Mouse (Mus musculus): ENCODE data around the gene Olfr320.
"Not testable (repeated sequence)": the region's sequence is repeated elsewhere in the genome, so short reads cannot be mapped to it uniquely, and the experiment has no call there.

Gene Olfr320

DNA sequence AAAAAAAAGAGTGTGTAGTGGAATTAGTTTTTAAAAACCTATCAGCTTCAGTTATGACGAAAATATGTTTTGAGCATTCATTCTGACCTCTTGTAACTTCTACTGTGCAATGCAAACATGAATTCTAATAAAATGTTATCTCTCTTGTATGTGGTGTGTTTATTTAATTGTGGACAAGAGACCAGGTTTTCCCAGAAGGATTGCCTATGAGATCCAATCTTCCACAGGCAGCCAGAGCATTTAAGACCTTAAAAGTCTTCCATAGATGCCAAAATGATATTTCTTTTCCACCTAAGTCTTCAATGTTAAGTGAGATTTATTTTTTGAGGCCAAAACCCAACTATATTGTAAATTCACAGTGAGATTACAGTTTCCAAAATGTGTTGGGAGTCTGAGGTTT, at the start of gene Olfr320:
Gene Olfr320, plus strand, starts transcription at position 301 of the 400 bp plus-strand sequence.
- in situ Hi-C loops (cut with MboI; ENCODE audit: low pct_unique_long_range_greater_than_20kb in 1 of 2, low sequenced_read_pairs in 2 of 2, unreplicated experiment in 1 of 2): no loop called here

DNA sequence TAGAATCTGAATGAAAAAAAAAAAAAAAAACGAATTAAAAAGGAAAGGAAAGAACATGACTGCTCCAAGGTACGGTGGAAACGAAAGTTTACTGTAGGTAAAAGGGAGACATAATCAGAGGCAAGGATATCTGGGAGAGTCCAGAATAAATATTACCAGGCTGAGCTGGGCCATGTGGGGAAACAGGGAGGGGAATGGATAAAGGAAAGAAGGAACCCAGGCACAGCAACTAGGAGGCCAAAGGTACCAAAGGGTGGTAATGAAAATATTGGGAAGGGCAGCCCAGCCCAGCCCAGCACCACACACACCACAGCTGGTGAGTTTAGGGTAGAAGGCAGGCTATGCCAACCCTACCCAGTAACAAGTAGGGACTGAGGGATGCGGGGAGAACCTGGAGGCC, 46.0 kb upstream of the Olfr320 start:
- in situ Hi-C loops (cut with MboI; ENCODE audit: low pct_unique_long_range_greater_than_20kb in 1 of 2, low sequenced_read_pairs in 2 of 2, unreplicated experiment in 1 of 2): loop anchor here in 1 of 2 experiments (25.0 kb wide), 1 partner anchor 223 kb away; the partner anchor contains the start of gene 1810065E05Rik

DNA sequence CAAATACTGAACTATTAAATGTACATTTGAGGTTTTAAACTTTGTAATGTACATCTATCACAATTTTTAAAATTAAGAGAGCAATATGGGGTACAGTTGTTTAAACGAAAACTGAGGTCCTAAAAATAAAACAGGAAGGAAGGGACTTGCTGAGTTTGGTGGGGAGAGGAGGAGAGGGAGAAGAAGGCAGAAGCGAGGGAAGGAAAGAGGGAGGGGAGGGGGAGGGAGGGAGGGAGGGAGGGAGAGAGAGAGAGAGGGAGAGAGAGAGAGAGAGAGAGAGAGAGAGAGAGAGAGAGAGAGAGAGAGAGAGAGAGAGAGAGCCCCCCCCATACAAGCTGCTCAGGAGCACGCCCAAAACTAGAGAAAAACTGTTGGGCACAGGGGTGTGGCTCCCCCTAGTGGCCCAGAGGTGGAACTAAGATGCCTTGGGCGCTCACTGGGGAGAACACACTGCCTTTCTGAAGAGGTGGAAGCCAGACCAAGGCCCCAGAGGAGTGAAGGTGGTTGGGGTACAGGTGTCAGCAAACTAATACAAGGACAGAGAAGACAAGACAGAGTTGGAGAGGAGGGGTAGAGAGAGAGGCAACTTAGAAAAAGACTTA, 44.4 kb upstream of the Olfr320 start:
- in situ Hi-C loops (cut with MboI; ENCODE audit: low pct_unique_long_range_greater_than_20kb in 1 of 2, low sequenced_read_pairs in 2 of 2, unreplicated experiment in 1 of 2): loop anchor here in 1 of 2 experiments (25.0 kb wide), 1 partner anchor 224 kb away; the partner anchor contains the start of gene 1810065E05Rik

DNA sequence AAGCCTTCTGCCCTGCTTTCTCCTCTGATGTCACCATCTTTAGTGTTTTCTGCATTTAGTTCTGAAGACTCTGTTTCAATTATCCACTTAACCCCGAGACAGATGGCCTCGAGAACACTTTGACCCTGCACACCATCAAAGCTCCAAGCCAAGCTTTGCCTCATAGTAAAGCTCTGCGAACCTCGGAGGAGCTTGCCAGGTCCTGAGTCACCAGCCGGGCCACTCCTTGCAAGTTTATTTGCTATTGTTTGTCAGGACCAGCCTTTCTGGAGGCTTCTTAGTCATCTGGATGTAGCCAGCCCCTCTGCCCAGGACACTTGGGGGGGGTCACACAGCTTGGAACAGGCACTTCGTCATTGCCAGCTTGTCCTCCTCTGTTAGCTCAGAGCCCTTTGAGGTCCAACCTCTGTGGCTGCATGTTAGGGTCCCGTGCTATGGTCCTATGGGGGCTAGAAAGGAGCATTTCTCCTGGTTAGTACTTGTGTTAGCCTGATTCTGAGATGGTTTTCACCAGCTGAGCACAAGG, 42.7 kb upstream of the Olfr320 start:
- in situ Hi-C loops (cut with MboI; ENCODE audit: low pct_unique_long_range_greater_than_20kb in 1 of 2, low sequenced_read_pairs in 2 of 2, unreplicated experiment in 1 of 2): loop anchor here in 1 of 2 experiments (25.0 kb wide), 1 partner anchor 226 kb away; the partner anchor contains the start of gene 1810065E05Rik

DNA sequence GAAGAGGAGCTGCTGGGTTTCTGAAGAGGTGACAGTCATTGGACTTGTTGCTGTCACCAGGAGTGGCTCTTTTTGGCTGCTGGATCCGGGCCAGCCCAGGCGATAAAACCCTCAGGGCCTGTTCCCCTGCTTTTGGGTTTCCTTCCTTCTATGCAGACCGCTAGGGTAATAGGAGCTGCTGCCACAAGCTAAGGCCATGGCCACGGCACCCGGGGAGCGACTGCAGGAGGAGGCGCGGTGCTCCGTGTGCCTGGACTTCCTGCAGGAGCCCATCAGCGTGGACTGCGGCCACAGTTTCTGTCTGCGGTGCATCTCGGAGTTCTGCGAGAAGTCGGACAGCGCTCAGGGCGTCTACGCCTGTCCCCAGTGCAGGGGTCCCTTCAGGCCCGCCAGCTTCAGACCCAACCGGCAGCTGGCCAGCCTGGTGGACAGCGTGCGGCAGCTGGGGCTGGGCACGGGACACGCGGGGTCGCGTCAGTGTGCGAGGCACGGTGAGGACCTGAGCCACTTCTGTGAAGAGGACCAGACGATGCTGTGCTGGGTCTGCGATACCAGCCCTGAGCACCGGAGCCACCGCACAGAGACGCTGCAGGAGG, 40.5 kb upstream of the Olfr320 start, which contains the start of gene Trim58:
Gene Trim58, plus strand, starts transcription at position 194 of the 596 bp plus-strand sequence.
- in situ Hi-C loops (cut with MboI; ENCODE audit: low pct_unique_long_range_greater_than_20kb in 1 of 2, low sequenced_read_pairs in 2 of 2, unreplicated experiment in 1 of 2): loop anchor here in 1 of 2 experiments (25.0 kb wide), 1 partner anchor 228 kb away; the partner anchor contains the start of gene 1810065E05Rik

DNA sequence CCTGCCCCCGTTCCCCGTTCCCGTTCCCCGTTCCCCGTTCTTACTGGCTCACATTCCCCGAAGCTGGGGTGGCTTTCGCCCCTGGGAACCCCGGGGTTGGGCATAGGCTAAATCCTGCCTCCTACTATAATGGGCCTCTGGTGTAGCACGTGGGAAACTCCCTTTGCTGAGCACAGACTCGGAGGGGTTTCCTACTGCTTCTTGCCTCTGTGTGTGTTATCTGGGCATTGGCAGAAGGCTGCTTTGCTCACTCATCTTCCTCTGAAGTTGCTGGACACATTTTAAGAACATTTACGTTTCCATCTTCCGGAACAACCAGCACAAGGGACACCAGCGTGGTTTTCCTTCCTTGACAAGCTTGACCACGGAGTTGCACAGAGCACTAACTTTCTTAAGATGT, 39.8 kb upstream of the Olfr320 start:
- in situ Hi-C loops (cut with MboI; ENCODE audit: low pct_unique_long_range_greater_than_20kb in 1 of 2, low sequenced_read_pairs in 2 of 2, unreplicated experiment in 1 of 2): loop anchor here in 1 of 2 experiments (25.0 kb wide), 1 partner anchor 229 kb away; the partner anchor contains the start of gene 1810065E05Rik

DNA sequence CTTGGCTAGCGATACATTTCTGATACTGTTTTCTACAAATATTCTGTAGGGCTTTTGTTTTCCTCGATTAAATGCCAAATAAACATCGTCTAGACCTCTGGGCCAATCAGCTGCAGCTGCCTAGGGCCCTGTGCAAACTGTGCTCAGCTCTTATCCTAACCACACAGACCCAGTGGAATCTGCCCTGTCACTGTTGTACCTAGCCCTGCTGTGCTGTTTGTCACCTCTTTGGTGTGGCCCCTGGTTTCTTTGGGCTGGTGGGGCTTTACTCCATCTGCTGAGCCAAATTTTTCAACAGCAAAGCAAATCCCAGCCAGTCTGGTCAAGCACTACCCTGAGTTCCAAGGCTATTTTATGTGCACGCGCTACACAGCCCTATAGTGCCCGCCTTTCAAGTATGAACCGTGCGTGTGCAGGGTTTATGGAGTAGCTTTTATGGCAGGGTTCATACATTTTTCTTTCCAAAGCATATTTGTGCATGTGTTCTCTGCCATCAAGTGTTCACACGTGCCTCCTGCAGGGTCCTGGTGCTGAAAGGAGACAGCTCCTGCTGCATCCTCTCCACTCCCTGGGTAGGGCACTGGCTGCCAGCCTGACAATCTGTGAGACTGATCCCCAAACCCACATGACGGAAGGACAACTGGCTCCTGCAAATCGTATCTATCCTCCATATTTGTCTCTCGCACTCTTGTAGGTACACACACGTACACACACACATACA, 39.1 kb upstream of the Olfr320 start:
- in situ Hi-C loops (cut with MboI; ENCODE audit: low pct_unique_long_range_greater_than_20kb in 1 of 2, low sequenced_read_pairs in 2 of 2, unreplicated experiment in 1 of 2): loop anchor here in 1 of 2 experiments (25.0 kb wide), 1 partner anchor 229 kb away; the partner anchor contains the start of gene 1810065E05Rik

DNA sequence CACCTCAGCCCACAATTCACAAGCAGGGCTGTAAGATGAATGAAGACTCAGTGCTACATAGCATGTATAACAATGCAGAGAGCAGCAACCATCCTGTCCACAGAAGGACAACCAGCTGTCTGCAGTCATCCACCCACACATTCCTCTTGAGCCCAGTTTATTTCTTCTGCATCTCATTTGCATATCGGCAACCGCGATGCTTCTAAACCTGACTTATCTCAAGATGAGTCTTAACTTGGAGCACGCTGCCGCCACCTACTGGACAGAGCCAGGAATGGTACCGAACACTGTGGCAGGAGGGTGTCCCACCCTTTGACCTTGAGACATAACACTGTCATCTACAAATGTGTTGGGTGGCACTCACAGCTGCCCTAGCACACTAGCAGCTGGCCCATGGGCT, 37.5 kb upstream of the Olfr320 start:
- in situ Hi-C loops (cut with MboI; ENCODE audit: low pct_unique_long_range_greater_than_20kb in 1 of 2, low sequenced_read_pairs in 2 of 2, unreplicated experiment in 1 of 2): loop anchor here in 1 of 2 experiments (25.0 kb wide), 1 partner anchor 231 kb away; the partner anchor contains the start of gene 1810065E05Rik

DNA sequence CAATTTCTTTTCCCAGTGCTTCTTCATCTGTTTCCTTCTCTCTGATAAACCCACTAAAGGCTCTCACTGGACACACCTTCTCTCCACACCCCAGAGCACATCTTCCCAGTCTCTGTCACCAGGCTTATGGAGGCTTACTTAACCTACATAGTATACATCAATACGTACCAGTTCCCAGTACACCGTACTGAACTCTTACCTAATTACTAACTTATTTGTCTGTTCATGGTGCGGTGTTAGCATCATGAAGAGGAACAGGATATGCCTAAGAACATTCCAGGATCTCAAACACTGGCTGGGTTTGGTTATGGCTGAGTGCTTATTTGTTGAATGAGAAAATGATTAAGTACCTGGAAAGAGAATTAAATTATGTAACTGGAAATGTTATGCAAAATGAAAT, 25.7 kb upstream of the Olfr320 start:
- in situ Hi-C loops (cut with MboI; ENCODE audit: low pct_unique_long_range_greater_than_20kb in 1 of 2, low sequenced_read_pairs in 2 of 2, unreplicated experiment in 1 of 2): no loop called here

DNA sequence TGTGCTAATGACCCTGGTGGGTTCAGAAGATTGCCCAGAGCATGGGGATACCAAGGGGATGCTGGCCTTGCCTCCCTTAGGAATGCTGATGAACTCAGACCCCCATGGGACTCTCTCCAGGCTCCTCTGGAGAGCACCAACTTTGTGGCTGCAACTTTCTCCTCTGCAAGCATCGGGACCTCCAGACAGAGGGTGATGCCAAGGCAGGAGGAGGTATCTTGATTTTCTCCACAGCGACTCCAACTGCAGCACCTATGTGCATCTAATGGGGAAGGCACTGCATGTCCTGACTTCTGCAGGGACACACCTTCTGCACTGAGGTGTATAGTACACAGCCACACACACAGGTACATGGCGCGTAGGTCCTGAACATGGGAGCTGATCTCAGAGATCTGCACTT, 22.3 kb upstream of the Olfr320 start, which contains the start of gene Olfr322:
Gene Olfr322, plus strand, starts transcription at position 187 of the 400 bp plus-strand sequence.
- in situ Hi-C loops (cut with MboI; ENCODE audit: low pct_unique_long_range_greater_than_20kb in 1 of 2, low sequenced_read_pairs in 2 of 2, unreplicated experiment in 1 of 2): no loop called here

DNA sequence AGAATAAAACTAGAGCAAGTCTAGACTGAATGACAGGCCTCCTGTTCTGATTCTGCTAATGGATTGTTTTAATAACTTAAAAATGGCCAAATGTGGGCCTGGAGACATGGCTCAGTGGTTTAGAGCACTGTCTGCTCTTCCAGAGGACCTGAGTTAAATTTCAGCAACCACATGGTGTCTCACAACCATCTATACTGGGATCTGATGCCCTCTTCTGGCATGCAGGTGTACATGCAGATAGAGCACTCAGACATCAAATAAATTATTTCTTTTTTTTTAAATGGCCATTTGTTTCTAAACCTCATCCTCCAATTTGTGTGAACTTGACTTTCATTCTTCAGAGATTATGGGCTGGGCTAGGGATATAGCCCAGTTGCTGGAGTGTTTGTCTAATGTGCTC, 11.6 kb upstream of the Olfr320 start:
- in situ Hi-C loops (cut with MboI; ENCODE audit: low pct_unique_long_range_greater_than_20kb in 1 of 2, low sequenced_read_pairs in 2 of 2, unreplicated experiment in 1 of 2): loop anchor here in 1 of 2 experiments (10.0 kb wide), 1 partner anchor 66 kb away; the partner anchor contains the start of gene Olfr317

DNA sequence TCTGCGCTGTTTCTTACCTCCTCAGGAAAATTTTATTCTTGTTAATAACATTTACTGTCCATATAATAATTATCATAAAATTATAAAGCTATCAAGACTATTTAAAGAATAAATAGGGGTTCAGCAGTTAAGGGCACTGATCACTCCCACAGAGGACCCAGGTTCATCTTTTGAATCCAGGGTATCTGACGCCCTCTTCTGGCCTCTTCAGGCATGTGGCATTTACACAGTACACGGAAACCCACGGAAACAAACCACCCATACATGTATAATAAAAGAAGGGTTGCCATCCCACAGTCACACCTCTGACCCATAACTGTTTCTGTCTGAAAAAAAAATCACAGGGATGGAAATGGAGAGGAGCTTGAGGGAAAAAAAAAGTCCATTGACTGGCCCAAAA, 9.1 kb upstream of the Olfr320 start:
- in situ Hi-C loops (cut with MboI; ENCODE audit: low pct_unique_long_range_greater_than_20kb in 1 of 2, low sequenced_read_pairs in 2 of 2, unreplicated experiment in 1 of 2): no loop called here

DNA sequence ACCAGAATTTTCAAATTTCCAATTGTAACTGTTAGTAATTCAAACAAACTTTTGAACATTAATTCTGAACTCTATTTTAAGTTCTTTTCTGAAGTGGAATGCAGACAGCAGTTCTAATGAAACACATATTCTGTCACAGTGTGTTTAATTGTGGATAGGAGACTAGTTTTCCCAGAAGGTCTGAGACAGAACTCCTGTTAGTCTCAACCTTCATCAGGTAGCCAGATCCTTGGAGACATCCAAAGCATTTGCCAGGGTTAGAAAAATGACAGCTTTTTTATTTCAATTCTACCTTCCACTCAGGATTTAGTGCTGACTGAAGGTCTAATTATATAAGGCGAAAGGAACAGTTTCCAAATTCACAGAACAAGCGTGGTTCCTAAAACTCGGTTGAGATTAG, 18.0 kb downstream of the Olfr320 start, which contains the start of gene Olfr319:
Gene Olfr319, plus strand, starts transcription at position 301 of the 400 bp plus-strand sequence.
- in situ Hi-C loops (cut with MboI; ENCODE audit: low pct_unique_long_range_greater_than_20kb in 1 of 2, low sequenced_read_pairs in 2 of 2, unreplicated experiment in 1 of 2): no loop called here

DNA sequence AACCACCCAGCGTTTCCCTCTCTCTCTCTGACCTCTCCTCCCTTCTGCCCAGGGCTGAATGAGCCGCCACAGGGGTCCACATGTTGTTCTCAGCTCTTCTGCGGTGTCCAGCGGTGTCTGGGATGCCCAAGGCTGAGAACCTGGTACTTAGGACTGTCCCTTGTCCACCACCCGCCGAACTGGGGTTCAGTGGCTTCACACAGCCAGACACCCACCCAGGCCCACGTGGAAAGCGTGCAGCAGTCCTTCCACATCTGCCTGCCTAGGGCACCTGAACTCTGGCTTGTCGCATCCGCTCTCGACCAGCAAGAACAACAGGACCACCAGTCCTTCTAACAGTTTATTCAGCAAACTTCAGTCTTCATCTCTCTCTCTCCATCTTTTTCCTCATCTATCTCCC, 28.2 kb downstream of the Olfr320 start:
- in situ Hi-C loops (cut with MboI; ENCODE audit: low pct_unique_long_range_greater_than_20kb in 1 of 2, low sequenced_read_pairs in 2 of 2, unreplicated experiment in 1 of 2): no loop called here

DNA sequence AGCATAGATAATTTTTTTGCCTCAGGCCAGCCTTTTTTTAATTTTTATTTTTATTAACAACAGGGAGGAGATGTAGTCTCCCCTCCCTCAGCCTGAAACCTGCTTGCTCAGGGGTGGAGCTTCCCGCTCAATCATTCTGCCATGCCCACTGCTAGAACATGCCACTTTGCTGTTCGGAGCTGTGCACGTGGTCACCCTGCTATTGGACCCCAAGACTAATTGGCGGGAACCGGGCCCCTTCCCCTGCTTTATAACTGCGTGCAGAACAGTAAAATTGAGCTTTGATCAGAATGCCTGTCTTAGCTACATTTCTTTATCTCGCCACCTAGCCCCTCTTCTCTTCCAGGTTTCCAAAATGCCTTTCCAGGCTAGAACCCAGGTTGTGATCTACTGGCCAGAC, 36.8 kb downstream of the Olfr320 start:
- in situ Hi-C loops (cut with MboI; ENCODE audit: low pct_unique_long_range_greater_than_20kb in 1 of 2, low sequenced_read_pairs in 2 of 2, unreplicated experiment in 1 of 2): not testable (repeated sequence)

DNA sequence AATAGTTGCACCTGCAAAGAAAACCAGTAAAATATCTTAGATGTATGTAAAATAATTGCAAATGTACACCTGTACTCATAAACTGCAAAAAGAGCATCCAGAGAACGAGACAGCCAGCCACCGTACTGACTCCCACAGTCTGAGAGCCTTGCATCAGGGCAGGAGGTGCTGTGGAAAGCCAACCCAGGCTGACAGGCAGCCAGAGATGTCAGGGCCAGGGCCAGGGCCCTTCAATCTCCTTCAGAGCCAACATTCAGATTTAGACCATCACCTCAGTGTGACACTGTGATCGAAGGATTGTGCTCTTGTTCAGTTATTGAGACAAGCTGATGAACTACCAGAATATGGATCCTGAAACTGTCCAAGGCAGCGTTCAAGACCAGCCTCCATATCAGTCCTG, 38.8 kb downstream of the Olfr320 start:
- in situ Hi-C loops (cut with MboI; ENCODE audit: low pct_unique_long_range_greater_than_20kb in 1 of 2, low sequenced_read_pairs in 2 of 2, unreplicated experiment in 1 of 2): no loop called here

DNA sequence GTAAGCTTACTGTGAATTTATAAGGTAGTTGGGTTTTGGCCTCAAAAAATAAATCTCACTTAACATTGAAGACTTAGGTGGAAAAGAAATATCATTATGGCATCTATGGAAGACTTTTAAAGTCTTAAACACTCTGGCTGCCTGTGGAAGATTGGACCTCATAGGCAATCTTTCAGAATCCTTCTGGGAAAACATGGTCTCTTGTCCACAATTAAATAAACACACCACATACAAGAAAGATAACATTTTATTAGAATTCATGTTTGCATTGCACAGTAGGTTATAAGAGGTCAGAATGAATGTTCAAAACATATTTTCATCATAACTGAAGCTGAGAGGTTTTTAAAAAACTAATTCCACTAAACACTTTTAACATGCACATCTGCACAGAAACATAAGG, 43.0 kb downstream of the Olfr320 start, which contains the start of gene Olfr318:
Gene Olfr318, minus strand, starts transcription at position 101 of the 400 bp plus-strand sequence.
- in situ Hi-C loops (cut with MboI; ENCODE audit: low pct_unique_long_range_greater_than_20kb in 1 of 2, low sequenced_read_pairs in 2 of 2, unreplicated experiment in 1 of 2): no loop called here

DNA sequence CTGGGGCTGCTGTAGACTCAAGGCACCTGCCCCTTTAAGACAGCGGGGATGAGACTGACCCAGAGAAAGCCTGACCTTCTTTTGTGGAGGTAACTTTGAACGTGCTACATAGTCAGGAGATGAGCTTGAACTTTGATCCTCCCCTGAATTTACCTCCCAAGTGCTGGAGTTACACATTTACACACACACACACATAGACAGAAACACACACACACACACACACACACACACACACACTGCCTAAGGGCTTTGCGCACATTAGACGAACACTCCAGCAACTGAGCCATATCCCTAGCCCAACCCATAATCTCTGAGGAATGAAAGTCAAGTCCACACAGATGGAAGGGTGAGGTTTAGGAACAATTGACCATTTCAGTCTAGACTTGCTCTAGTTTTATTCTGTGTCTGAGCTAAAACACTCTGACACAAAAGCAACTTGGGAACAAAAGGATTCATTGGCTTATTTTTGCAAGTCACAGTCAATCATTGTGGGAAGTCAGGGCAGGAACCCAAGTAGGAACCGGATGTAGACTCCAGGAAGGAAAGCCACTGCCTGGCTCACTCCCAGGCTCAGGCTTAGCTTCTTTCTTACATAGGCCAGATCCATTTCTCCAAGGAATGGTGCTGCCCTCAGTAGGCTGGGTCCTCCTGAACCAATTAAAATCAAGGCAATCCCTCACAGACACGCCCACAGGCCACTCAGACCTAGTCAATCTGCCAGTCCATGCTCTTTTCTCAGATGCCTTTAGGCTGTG, 47.2 kb downstream of the Olfr320 start:
- in situ Hi-C loops (cut with MboI; ENCODE audit: low pct_unique_long_range_greater_than_20kb in 1 of 2, low sequenced_read_pairs in 2 of 2, unreplicated experiment in 1 of 2): not testable (repeated sequence)

Data from mouse embryonic stem cell (cell line).